Mouse (Mus musculus) olfactory bulb, adult 2 months (tissue): ENCODE measurements at regions not wholly inside any gene's neighbourhood (a gene's known extent, or its start where the extent isn't known, plus 50 kb on each side); places are given as distances from the start of the nearest gene placed in this dataset.

ENCODE experiments used
- CTCF ChIP-seq: fragments of 200-500 bp; IDR thresholded peaks from 2 replicates; pipeline ENCODE4 v1.5.1; 2012; ENCODE audit warnings: low read depth, mild to moderate bottlenecking, low read length, moderate library complexity; ENCODE audit not compliant: insufficient read depth
- POLR2A ChIP-seq: fragments of 200-500 bp; IDR thresholded peaks from 2 replicates; pipeline ENCODE4 v1.6.1; 2012; ENCODE audit warnings: mild to moderate bottlenecking, low read depth, low read length, moderate library complexity; ENCODE audit not compliant: insufficient read depth

DNA sequence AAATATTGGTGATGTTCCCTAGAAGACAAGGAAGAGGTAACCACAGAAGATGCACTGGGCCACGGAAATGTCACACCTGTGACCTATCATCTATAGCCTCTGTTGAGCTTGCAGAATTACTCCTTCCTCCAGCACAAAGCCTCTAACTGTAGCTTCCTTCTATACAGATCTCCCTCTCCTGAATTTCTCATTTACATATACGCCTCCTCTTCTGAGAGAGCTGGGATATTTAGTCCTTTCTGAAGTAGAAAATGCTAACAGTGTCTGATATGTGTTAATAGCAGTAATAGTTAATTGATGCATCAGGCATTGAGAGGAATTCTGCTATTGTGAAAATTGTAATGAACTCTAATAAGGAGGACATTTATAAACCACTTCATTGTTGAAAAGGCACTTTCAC, 385.8 kb upstream of the Cited2 start:
- TF ChIP-seq POLR2A = no peak
- TF ChIP-seq CTCF = no peak
